Comparison of ENCODE assay signal across 18 mouse cellular contexts in the genomic region with DNA sequence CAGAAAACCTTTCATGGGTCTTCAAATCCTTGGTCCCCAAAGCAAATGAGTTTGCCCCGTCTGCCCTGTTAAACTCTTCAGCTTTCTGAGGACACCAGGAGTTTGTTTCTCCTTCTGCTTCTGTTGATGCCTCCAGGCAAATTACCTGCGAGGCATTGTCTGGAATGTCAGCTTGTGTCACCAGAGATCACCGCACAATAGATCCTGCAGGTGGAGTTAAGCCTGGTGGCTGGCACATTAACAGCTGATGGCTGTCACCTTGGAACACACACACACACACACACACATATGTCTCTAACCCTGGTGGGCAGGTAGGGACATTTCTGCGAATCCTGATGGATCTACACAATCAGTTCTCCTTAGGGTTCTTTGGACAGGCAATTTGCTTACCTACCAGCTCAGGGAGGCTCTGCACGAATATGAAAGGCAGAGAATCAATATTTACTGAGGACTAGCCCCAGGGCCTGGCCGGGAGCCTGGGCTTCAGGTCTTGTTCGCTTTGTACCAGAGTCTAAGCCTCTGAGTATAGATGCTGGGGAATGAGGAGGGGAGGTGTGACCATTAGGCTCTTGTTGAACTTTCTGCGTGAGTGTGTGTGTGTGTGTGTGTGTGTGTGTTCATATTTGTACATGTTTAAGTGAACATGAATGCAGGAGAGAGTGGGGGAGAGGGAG.
DNase-seq lines count a peak whose midpoint lies in the region; ATAC-seq and TF ChIP-seq lines count a peak whose summit lies in the region.
"Had no signal": no experiment of that assay in that cellular context is flagged by ENCODE, and none has a peak within 500 bp of the region (broad histone marks: within the 10 kb centered on the region; RNA-seq: fewer than 3 reads in every experiment).

No protein-coding gene starts in this region.

- DNase-seq in urinary bladder, postnatal 14 days (ENCODE audit: low spot score), result peak; percentile 44
- DNase-seq in urinary bladder, adult 2 months (ENCODE audit: low spot score), result no peak
- DNase-seq in lung, postnatal 36 days, result peak; percentile 71
- no peak for DNase-seq in cerebellum, adult 18-20 months
- DNase-seq in hindbrain, postnatal 0 days (ENCODE audit: low spot score), result no peak
- DNase-seq in Muller cell, postnatal 12 days (ENCODE audit: inconsistent ontology term), result no peak
- DNase-seq: adrenal gland, postnatal 25 days; cerebellum, adult 9-11 months; kidney, postnatal 25 days; right cerebral cortex, adult 18-20 months had no signal

- WGBS in lung, embryonic 15.5 days, result 63% methylated on average over 8 of the region's 8 CpGs
- WGBS in hindbrain, postnatal 0 days, result 82% methylated on average over 8 of the region's 8 CpGs

- H3K9ac ChIP-seq in lung, embryonic 15.5 days, result no peak overlapping the region
- no peak overlapping the region for H3K9ac ChIP-seq in hindbrain, postnatal 0 days (replicated peaks; ENCODE audit: low read length)
- H3K9ac ChIP-seq: embryonic facial prominence, embryonic 15.5 days; forebrain, embryonic 15.5 days; hindbrain, embryonic 15.5 days; limb, embryonic 13.5 days had no signal

- H3K4me1 ChIP-seq in lung, embryonic 15.5 days, result 0 out of 2 replicates have a peak, but pooled peaks cover 8% of the 10 kb centered on the region
- no peaks in the 10 kb centered on the region for H3K4me1 ChIP-seq in hindbrain, postnatal 0 days (ENCODE audit: insufficient read depth, low read length)
- H3K4me1 ChIP-seq: embryonic facial prominence, embryonic 15.5 days; forebrain, embryonic 15.5 days; hindbrain, embryonic 15.5 days; limb, embryonic 13.5 days had no signal

- ATAC-seq in lung, embryonic 15.5 days (ENCODE audit: borderline replicate concordance, extremely low read depth, low FRiP score, low TSS enrichment), result peak; percentile 60; the same call in 1 of the 2 replicates
- no peak for ATAC-seq in hindbrain, postnatal 0 days
- ATAC-seq: forebrain, embryonic 15.5 days; intestine, embryonic 16.5 days had no signal

- H3K4me2 ChIP-seq in lung, embryonic 15.5 days, result no peak overlapping the region
- no peak overlapping the region for H3K4me2 ChIP-seq in hindbrain, postnatal 0 days (ENCODE audit: low read depth, low read length)
- H3K4me2 ChIP-seq: embryonic facial prominence, embryonic 15.5 days; forebrain, embryonic 15.5 days; hindbrain, embryonic 15.5 days; limb, embryonic 13.5 days had no signal

- H3K27ac ChIP-seq in lung, embryonic 15.5 days, result peak overlapping the region; percentile 61; the same call in 1 of the 2 replicates
- H3K27ac ChIP-seq in hindbrain, postnatal 0 days, result no peak overlapping the region
- H3K27ac ChIP-seq: embryonic facial prominence, embryonic 15.5 days; forebrain, embryonic 15.5 days; hindbrain, embryonic 15.5 days; layer of hippocampus, adult 2 months; limb, embryonic 13.5 days; macrophage had no signal

- no peaks in the 10 kb centered on the region for H3K36me3 ChIP-seq in lung, embryonic 15.5 days
- no peaks in the 10 kb centered on the region for H3K36me3 ChIP-seq in hindbrain, postnatal 0 days (ENCODE audit: insufficient read depth, low read length)
- H3K36me3 ChIP-seq: embryonic facial prominence, embryonic 15.5 days; forebrain, embryonic 15.5 days; hindbrain, embryonic 15.5 days; limb, embryonic 13.5 days had no signal

- TF ChIP-seq CTCF in hindbrain, postnatal 0 days (IDR thresholded peaks at IDR 0.05; ENCODE audit: low read depth), result no peak

- H3K27me3 ChIP-seq in lung, embryonic 15.5 days, result no peaks in the 10 kb centered on the region
- no peaks in the 10 kb centered on the region for H3K27me3 ChIP-seq in hindbrain, postnatal 0 days (ENCODE audit: insufficient read depth, low read length)
- H3K27me3 ChIP-seq: embryonic facial prominence, embryonic 15.5 days; forebrain, embryonic 15.5 days; hindbrain, embryonic 15.5 days; limb, embryonic 13.5 days had no signal

- H3K4me3 ChIP-seq in lung, embryonic 15.5 days, result no peak overlapping the region
- H3K4me3 ChIP-seq in hindbrain, postnatal 0 days (ENCODE audit: low read length), result no peak overlapping the region
- H3K4me3 ChIP-seq: embryonic facial prominence, embryonic 15.5 days; forebrain, embryonic 15.5 days; hindbrain, embryonic 15.5 days; layer of hippocampus, adult 2 months; limb, embryonic 13.5 days had no signal

- H3K9me3 ChIP-seq in lung, embryonic 15.5 days, result no peaks in the 10 kb centered on the region
- H3K9me3 ChIP-seq in hindbrain, postnatal 0 days (ENCODE audit: low read length), result no peaks in the 10 kb centered on the region
- H3K9me3 ChIP-seq: embryonic facial prominence, embryonic 15.5 days; forebrain, embryonic 15.5 days; hindbrain, embryonic 15.5 days had no signal

Comparison
In these comparisons a context has a peak if more than half of its experiments do, and no peak if none do; other contexts are left out.
1. DNase-seq: peak in urinary bladder, postnatal 14 days (single experiment) and lung, postnatal 36 days (single experiment); none in urinary bladder, adult 2 months (single experiment), cerebellum, adult 18-20 months (0 of 2), hindbrain, postnatal 0 days (single experiment) and Muller cell, postnatal 12 days (single experiment).